ENCODE assay signal across 25 mouse cellular contexts in the genomic region with DNA sequence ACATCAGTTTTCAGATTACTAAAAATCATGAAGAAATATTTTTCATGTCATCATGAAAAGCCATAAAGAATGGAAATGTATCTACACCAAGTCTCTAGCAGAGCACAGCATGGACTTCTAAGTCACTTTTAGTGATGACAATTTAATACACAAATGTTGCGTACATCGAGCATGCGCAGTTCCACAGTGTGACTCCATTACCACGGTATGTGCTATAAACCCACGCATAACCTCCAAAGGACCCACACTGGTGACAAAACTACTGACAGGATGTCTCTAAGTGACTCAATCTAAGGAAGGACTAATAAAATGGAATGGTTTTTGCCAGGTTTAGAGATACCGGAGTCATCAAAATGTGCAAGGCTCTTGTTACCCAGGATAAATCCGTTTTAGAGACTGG.
DNase-seq lines count a peak whose midpoint lies in the region; ATAC-seq and TF ChIP-seq lines count a peak whose summit lies in the region.
"Had no signal": no experiment of that assay in that cellular context is flagged by ENCODE, and none has a peak within 500 bp of the region (broad histone marks: within the 10 kb centered on the region; RNA-seq: fewer than 3 reads in every experiment).

No protein-coding gene starts in this region.

- no peak overlapping the region for H3K9ac ChIP-seq in forebrain, embryonic 13.5 days
- H3K9ac ChIP-seq in forebrain, postnatal 0 days = no peak overlapping the region
- H3K9ac ChIP-seq in stomach, embryonic 15.5 days = no peak overlapping the region
- no peak overlapping the region for H3K9ac ChIP-seq in stomach, postnatal 0 days (ENCODE audit: low read length)
- H3K9ac ChIP-seq in stomach, embryonic 16.5 days (ENCODE audit: low read length) = no peak overlapping the region
- H3K9ac ChIP-seq: embryonic facial prominence, embryonic 13.5 days; heart, embryonic 13.5 days; hindbrain, embryonic 15.5 days; intestine, embryonic 15.5 days; liver, embryonic 14.5 days; lung, embryonic 14.5 days had no signal

- H3K4me2 ChIP-seq in forebrain, embryonic 13.5 days = no peak overlapping the region
- no peak overlapping the region for H3K4me2 ChIP-seq in forebrain, postnatal 0 days (ENCODE audit: low read depth)
- no peak overlapping the region for H3K4me2 ChIP-seq in stomach, embryonic 15.5 days
- no peak overlapping the region for H3K4me2 ChIP-seq in stomach, postnatal 0 days (replicated peaks; ENCODE audit: low read depth)
- H3K4me2 ChIP-seq in stomach, embryonic 16.5 days (ENCODE audit: low read depth, low read length) = 0 out of 2 replicates have a peak overlapping the region, but pooled peaks have one; percentile 21
- H3K4me2 ChIP-seq: embryonic facial prominence, embryonic 13.5 days; heart, embryonic 13.5 days; hindbrain, embryonic 15.5 days; intestine, embryonic 15.5 days; lung, embryonic 14.5 days had no signal

- H3K27me3 ChIP-seq in forebrain, embryonic 13.5 days = no peaks in the 10 kb centered on the region
- no peaks in the 10 kb centered on the region for H3K27me3 ChIP-seq in forebrain, postnatal 0 days (ENCODE audit: insufficient read depth, low read length)
- no peaks in the 10 kb centered on the region for H3K27me3 ChIP-seq in stomach, embryonic 15.5 days (replicated peaks)
- H3K27me3 ChIP-seq in stomach, postnatal 0 days (ENCODE audit: control insufficient read depth, insufficient read depth, low read length) = no peaks in the 10 kb centered on the region
- no peaks in the 10 kb centered on the region for H3K27me3 ChIP-seq in stomach, embryonic 16.5 days (ENCODE audit: control insufficient read depth, insufficient read depth, low read length)
- H3K27me3 ChIP-seq: embryonic facial prominence, embryonic 13.5 days; heart, embryonic 13.5 days; hindbrain, embryonic 15.5 days; intestine, embryonic 15.5 days had no signal

- no peak for ATAC-seq in forebrain, embryonic 13.5 days
- ATAC-seq in forebrain, postnatal 0 days = no peak
- ATAC-seq in stomach, embryonic 15.5 days (ENCODE audit: insufficient read depth, low FRiP score, low read depth) = no peak
- no peak for ATAC-seq in stomach, postnatal 0 days (ENCODE audit: low FRiP score, low TSS enrichment)
- ATAC-seq in stomach, embryonic 16.5 days (ENCODE audit: insufficient read depth, low FRiP score) = no peak
- ATAC-seq: intestine, embryonic 15.5 days had no signal

- H3K4me3 ChIP-seq in forebrain, embryonic 13.5 days = no peak overlapping the region
- no peak overlapping the region for H3K4me3 ChIP-seq in forebrain, postnatal 0 days (ENCODE audit: low read depth, low read length)
- H3K4me3 ChIP-seq in stomach, embryonic 15.5 days (replicated peaks) = no peak overlapping the region
- no peak overlapping the region for H3K4me3 ChIP-seq in stomach, postnatal 0 days (ENCODE audit: low read depth, low read length)
- H3K4me3 ChIP-seq in stomach, embryonic 16.5 days (replicated peaks; ENCODE audit: low read length) = no peak overlapping the region
- H3K4me3 ChIP-seq: embryonic facial prominence, embryonic 13.5 days; erythroblast, embryonic 14.5 days; heart, embryonic 13.5 days; hindbrain, embryonic 10.5 days; hindbrain, embryonic 15.5 days; intestine, embryonic 15.5 days had no signal

- H3K9me3 ChIP-seq in forebrain, embryonic 13.5 days (replicated peaks) = no peaks in the 10 kb centered on the region
- H3K9me3 ChIP-seq in forebrain, postnatal 0 days (ENCODE audit: low read length) = no peaks in the 10 kb centered on the region
- H3K9me3 ChIP-seq in stomach, embryonic 15.5 days = no peaks in the 10 kb centered on the region
- H3K9me3 ChIP-seq in stomach, postnatal 0 days (ENCODE audit: control insufficient read depth, low read length) = no peaks in the 10 kb centered on the region
- H3K9me3 ChIP-seq in stomach, embryonic 16.5 days (replicated peaks; ENCODE audit: control insufficient read depth, low read length) = no peaks in the 10 kb centered on the region
- H3K9me3 ChIP-seq: embryonic facial prominence, embryonic 13.5 days; heart, embryonic 13.5 days; hindbrain, embryonic 10.5 days; hindbrain, embryonic 15.5 days; intestine, embryonic 15.5 days had no signal

- no peak for TF ChIP-seq CTCF in forebrain, postnatal 0 days (IDR thresholded peaks at IDR 0.05; ENCODE audit: low read depth)
- no peak for TF ChIP-seq CTCF in stomach, postnatal 0 days (IDR thresholded peaks at IDR 0.05; ENCODE audit: low read depth)

- peak overlapping the region; percentile 21; the same call in 1 of the 2 replicates for H3K27ac ChIP-seq in forebrain, embryonic 13.5 days
- H3K27ac ChIP-seq in forebrain, postnatal 0 days (ENCODE audit: low read depth, low read length) = no peak overlapping the region
- H3K27ac ChIP-seq in stomach, embryonic 15.5 days = peak overlapping the region; percentile 48; the same call in 1 of the 2 replicates
- H3K27ac ChIP-seq in stomach, postnatal 0 days (replicated peaks) = no peak overlapping the region
- H3K27ac ChIP-seq in stomach, embryonic 16.5 days (ENCODE audit: low read length) = no peak overlapping the region
- H3K27ac ChIP-seq: embryonic facial prominence, embryonic 13.5 days; heart, embryonic 13.5 days; hindbrain, embryonic 10.5 days; hindbrain, embryonic 15.5 days; intestine, embryonic 15.5 days; liver, embryonic 14.5 days had no signal

- no peak for TF ChIP-seq EP300 in stomach, postnatal 0 days (optimal IDR thresholded peaks at IDR 0.05)

- WGBS in forebrain, embryonic 13.5 days = 79% methylated on average over 7 of the region's 7 CpGs
- 70% methylated on average over 7 of the region's 7 CpGs for WGBS in forebrain, postnatal 0 days
- WGBS in stomach, embryonic 15.5 days = 73% methylated on average over 7 of the region's 7 CpGs
- WGBS in stomach, postnatal 0 days = 72% methylated on average over 7 of the region's 7 CpGs
- WGBS in stomach, embryonic 16.5 days = 75% methylated on average over 7 of the region's 7 CpGs

- no peak for DNase-seq in forebrain, postnatal 0 days
- DNase-seq in layer of hippocampus, adult 9-11 months = peak; percentile 8
- DNase-seq in layer of hippocampus, postnatal 10 days (ENCODE audit: low spot score in 2 of 2) = no peak
- DNase-seq in stomach, postnatal 0 days (ENCODE audit: low spot score) = no peak
- DNase-seq in right cerebral cortex, postnatal 25 days = no peak
- DNase-seq: adrenal gland, postnatal 25 days; cerebellum, adult 18-20 months; gastrocnemius, postnatal 10 days; heart, postnatal 10 days; kidney, postnatal 10 days; liver; lung, postnatal 14 days; thymus, adult 18-20 months; thymus, postnatal 25 days had no signal

- H3K4me1 ChIP-seq in forebrain, embryonic 13.5 days = peaks cover 18% of the 10 kb centered on the region
- no peaks in the 10 kb centered on the region for H3K4me1 ChIP-seq in forebrain, postnatal 0 days (ENCODE audit: insufficient read depth)
- H3K4me1 ChIP-seq in stomach, embryonic 15.5 days = 0 out of 2 replicates have a peak, but pooled peaks cover 2% of the 10 kb centered on the region
- no peaks in the 10 kb centered on the region for H3K4me1 ChIP-seq in stomach, postnatal 0 days (replicated peaks; ENCODE audit: control insufficient read depth, insufficient read depth)
- H3K4me1 ChIP-seq in stomach, embryonic 16.5 days (ENCODE audit: control insufficient read depth, insufficient read depth, low read length) = no peaks in the 10 kb centered on the region; the same call in 1 of the 2 replicates
- H3K4me1 ChIP-seq: embryonic facial prominence, embryonic 13.5 days; hindbrain, embryonic 10.5 days; intestine, embryonic 15.5 days had no signal

- H3K36me3 ChIP-seq in forebrain, embryonic 13.5 days (ENCODE audit: poor library complexity, severe bottlenecking) = no peaks in the 10 kb centered on the region
- H3K36me3 ChIP-seq in forebrain, postnatal 0 days (ENCODE audit: insufficient read depth) = no peaks in the 10 kb centered on the region
- H3K36me3 ChIP-seq in stomach, embryonic 15.5 days = no peaks in the 10 kb centered on the region
- no peaks in the 10 kb centered on the region for H3K36me3 ChIP-seq in stomach, postnatal 0 days (ENCODE audit: control insufficient read depth, insufficient read depth, low read length)
- H3K36me3 ChIP-seq in stomach, embryonic 16.5 days (ENCODE audit: control insufficient read depth, insufficient read depth, low read length) = no peaks in the 10 kb centered on the region
- H3K36me3 ChIP-seq: embryonic facial prominence, embryonic 13.5 days; heart, embryonic 13.5 days; hindbrain, embryonic 10.5 days; hindbrain, embryonic 15.5 days; intestine, embryonic 15.5 days had no signal

Comparison
In these comparisons a context has a peak if more than half of its experiments do, and no peak if none do; other contexts are left out.
1. H3K27ac ChIP-seq: peak in forebrain, embryonic 13.5 days (single experiment) and stomach, embryonic 15.5 days (single experiment); none in forebrain, postnatal 0 days (single experiment), stomach, postnatal 0 days (single experiment) and stomach, embryonic 16.5 days (single experiment).